8 mouse cellular contexts compared by ENCODE assay signal in the genomic region with DNA sequence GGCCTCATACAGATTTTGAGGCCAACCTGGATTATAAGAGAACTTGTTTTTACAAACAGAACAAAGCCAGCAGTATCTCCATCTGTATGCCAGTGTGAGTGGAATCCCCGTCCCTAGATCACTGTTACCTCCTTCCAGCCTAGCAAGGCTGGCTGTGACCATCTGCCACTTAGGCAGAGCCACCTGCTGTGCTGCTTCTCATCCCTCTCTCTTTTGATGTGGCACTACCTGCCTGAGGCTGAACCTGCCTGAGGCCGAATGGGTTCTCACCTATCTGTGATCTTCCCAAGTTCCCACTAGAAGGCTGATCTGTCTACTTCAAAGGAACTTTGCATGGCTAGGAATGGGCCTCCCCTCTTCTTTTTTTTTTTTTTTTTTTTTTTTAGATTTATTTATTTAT. TPM values are rescaled to one million over a fixed set of nuclear protein-coding genes. Genes with fewer than 3 reads are reported as not detected.
A peak's percentile ranks its signal among the peaks of the same experiment; 100 is the strongest.
DNase-seq lines count a peak whose midpoint lies in the region; TF ChIP-seq lines count a peak whose summit lies in the region.
"Not testable (repeated sequence)": the region's sequence is repeated elsewhere in the genome, so short reads cannot be mapped to it uniquely, and the experiment has no call there.

No protein-coding gene starts in this region.

- not testable (repeated sequence) for H3K27me3 ChIP-seq in ES-Bruce4 (ENCODE audit: control insufficient read depth, insufficient read depth, low read length, poor library complexity, severe bottlenecking)

- not testable (repeated sequence) for H3K9ac ChIP-seq in ES-Bruce4 (ENCODE audit: low read depth, poor library complexity, severe bottlenecking)

- TF ChIP-seq CTCF in ES-Bruce4 (IDR thresholded peaks at IDR 0.05; ENCODE audit: low read depth, low read length), result not testable (repeated sequence)

- not testable (repeated sequence) for H3K36me3 ChIP-seq in ES-Bruce4 (ENCODE audit: control insufficient read depth, insufficient read depth, low read length, poor library complexity, severe bottlenecking)

- H3K4me3 ChIP-seq in ES-Bruce4 (ENCODE audit: low read depth, low read length), result not testable (repeated sequence)

- H3K9me3 ChIP-seq in ES-Bruce4 (replicated peaks; ENCODE audit: control insufficient read depth, insufficient read depth, low read length, poor library complexity, severe bottlenecking), result peaks cover 28% of the 10 kb centered on the region

- peak; percentile 3 for DNase-seq in brain, adult 2 months (ENCODE audit: low read depth, low spot score)
- DNase-seq in cerebellum, adult 11-12 months, result peak; percentile 4
- peak; percentile 5 for DNase-seq in cerebellum, adult 8-10 months
- peak; percentile 16 to 35 for DNase-seq in cerebellum, postnatal 10 days
- DNase-seq in cerebellum, postnatal 36 days, result peak; percentile 11 to 29
- DNase-seq in thymus, postnatal 0 days (ENCODE audit: low spot score), result peak; percentile 30
- DNase-seq in thymus, postnatal 25 days, result peak; percentile 9

- TF ChIP-seq POLR2A in ES-Bruce4 (IDR thresholded peaks at IDR 0.05; ENCODE audit: insufficient read depth, low read length), result not testable (repeated sequence)

- peak; percentile 57; the same call in 1 of the 2 replicates for TF ChIP-seq EP300 in ES-Bruce4 (IDR thresholded peaks at IDR 0.05; ENCODE audit: insufficient read depth, low read depth, low read length)

- not testable (repeated sequence) for H3K27ac ChIP-seq in ES-Bruce4 (ENCODE audit: insufficient read depth, low read length)

- not testable (repeated sequence) for H3K4me1 ChIP-seq in ES-Bruce4 (ENCODE audit: control insufficient read depth, insufficient read depth, low read length)

RNA-seq across cellular contexts. Expression of gene Trim24, which starts 55.4 kb away (rescaled TPM):
- polyA plus RNA-seq in ES-Bruce4 (2011; ENCODE audit: insufficient read depth, insufficient read length, low read depth, missing spikeins), result 140 and 156 TPM in 2 replicates
- polyA plus RNA-seq in thymus, postnatal 0 days (2015; fragmentation: Nextera tagmentation; extraction: Ambion mirVana), result 12.2 and 15.7 TPM in 2 replicates
